Mouse (Mus musculus) embryonic facial prominence, embryonic 14.5 days (tissue): ENCODE results near the gene Camsap2. TPM values are rescaled to one million over a fixed set of nuclear protein-coding genes. Genes with fewer than 3 reads are reported as not detected.

Experiments used
- ATAC-seq: fragments of 200-750 bp; cut with Nextera tagmentation; 2 replicates; pipeline ENCODE4 v1.8.0; 2017; ENCODE audit warnings: low read depth, moderate number of reproducible peaks, moderate TSS enrichment
- DNase-seq: peaks from one replicate; pipeline ENCODE4 v3.0.0-alpha.2; 2015; ENCODE audit warnings: low spot score
- H3K27ac ChIP-seq: fragments of 300-500 bp; sonication (generic); replicated peaks from 2 replicates; pipeline ENCODE4 v1.5.1; 2014; ENCODE audit warnings: low read depth, mild to moderate bottlenecking, low read length, moderate library complexity
- H3K27me3 ChIP-seq: fragments of 300-500 bp; sonication (generic); replicated peaks from 2 replicates; pipeline ENCODE4 v1.6.1; 2014; ENCODE audit warnings: low read length; ENCODE audit not compliant: control insufficient read depth, insufficient read depth
- H3K36me3 ChIP-seq: fragments of 300-500 bp; sonication (generic); 2 replicates; pipeline ENCODE4 v1.6.1; 2014; ENCODE audit warnings: low read length, mixed read lengths; ENCODE audit not compliant: control insufficient read depth, insufficient read depth
- H3K4me1 ChIP-seq: fragments of 300-500 bp; sonication (generic); 2 replicates; pipeline ENCODE4 v1.6.1; 2014; ENCODE audit warnings: antibody characterized with exemption, low read length; ENCODE audit not compliant: control insufficient read depth, insufficient read depth
- H3K4me2 ChIP-seq: fragments of 300-500 bp; sonication (generic); 2 replicates; pipeline ENCODE4 v1.6.1; 2014; ENCODE audit warnings: low read depth, mild to moderate bottlenecking, low read length, moderate library complexity, mixed read lengths
- H3K4me3 ChIP-seq: fragments of 300-500 bp; sonication (generic); 2 replicates; pipeline ENCODE4 v1.5.1; 2014; ENCODE audit warnings: low read depth, mild to moderate bottlenecking, low read length
- H3K9ac ChIP-seq: fragments of 300-500 bp; sonication (generic); 2 replicates; pipeline ENCODE4 v1.6.1; 2014; ENCODE audit warnings: low read depth, mild to moderate bottlenecking, low read length, moderate library complexity, mixed read lengths
- H3K9me3 ChIP-seq: fragments of 300-500 bp; sonication (generic); 2 replicates; pipeline ENCODE4 v1.6.1; 2016; ENCODE audit warnings: low read length; ENCODE audit not compliant: control insufficient read depth
- WGBS: fragments of 180-500 bp; shearing (Covaris S2); extraction: QIAGEN DNeasy Blood & Tissue Kit; methylation state at CpG from one replicate; pipeline ENCODE4 v1.1.7; 2014; 5-methylcytosine and 5-hydroxymethylcytosine counted together
- polyA plus RNA-seq: library from polyadenylated mRNA; unstranded; fragments of >200 nt; fragmentation: Nextera tagmentation; extraction: Ambion mirVana; gene quantifications from 2 replicates; pipeline ENCODE4 v1.2.1, GENCODE M21; 2014

Camsap2 gene
- polyA plus RNA-seq, 1 experiment from 2014 or later, result 20.3 TPM

GRCm38 (mm10) chr1:136223758-136224342, 122.1 kb downstream of the Camsap2 start:
- peak; percentile 37; the same call in 1 of the 2 replicates for ATAC-seq
- H3K4me3 ChIP-seq, result no peak overlapping the region
- H3K4me2 ChIP-seq, result no peak overlapping the region
- DNase-seq, result no peak
- no peaks in the 10 kb centered on the region for H3K9me3 ChIP-seq
- peaks cover 14% of the 10 kb centered on the region for H3K4me1 ChIP-seq
- 83% methylated on average over 10 of the region's 10 CpGs for WGBS
- peaks cover 45% of the 10 kb centered on the region for H3K36me3 ChIP-seq
- no peak overlapping the region for H3K9ac ChIP-seq
- no peak overlapping the region for H3K27ac ChIP-seq
- no peaks in the 10 kb centered on the region for H3K27me3 ChIP-seq

GRCm38 (mm10) chr1:136222386-136222785, 123.5 kb downstream of the Camsap2 start:
- WGBS, result 85% methylated on average over 10 of the region's 10 CpGs
- Histone ChIP-seq H3K4me2 (no peak overlapping the region), H3K27ac (no peak overlapping the region), H3K36me3 (peaks cover 57% of the 10 kb centered on the region), H3K4me3 (no peak overlapping the region), H3K9ac (no peak overlapping the region), H3K27me3 (no peaks in the 10 kb centered on the region), H3K4me1 (no peaks in the 10 kb centered on the region), H3K9me3 (no peaks in the 10 kb centered on the region)
- DNase-seq (no peak), ATAC-seq (no peak)

GRCm38 (mm10) chr1:136220037-136220871, 125.7 kb downstream of the Camsap2 start:
- DNase-seq (no peak), ATAC-seq (no peak)
- Histone ChIP-seq H3K27me3 (no peaks in the 10 kb centered on the region), H3K9ac (no peak overlapping the region), H3K4me2 (no peak overlapping the region), H3K36me3 (peaks cover 65% of the 10 kb centered on the region), H3K9me3 (no peaks in the 10 kb centered on the region), H3K4me1 (no peaks in the 10 kb centered on the region), H3K27ac (no peak overlapping the region), H3K4me3 (no peak overlapping the region)
- 78% methylated on average over 9 of the region's 10 CpGs for WGBS

Other genes with a start within 250 kb of the Camsap2 start
- gene Kif21b, start 214.7 kb downstream of the Camsap2 start, polyA plus RNA-seq, result 2.8 and 3.3 TPM in 2 replicates
- not detected in 2 replicates for gene Mroh3, start 133.3 kb downstream of the Camsap2 start, polyA plus RNA-seq
- gene Inava, start 111.8 kb downstream of the Camsap2 start, polyA plus RNA-seq, result 8.0 and 10.8 TPM in 2 replicates
- not detected in 2 replicates for gene Gpr25, start 85.2 kb downstream of the Camsap2 start, polyA plus RNA-seq
- 17.0 and 18.7 TPM in 2 replicates for gene Ddx59, start 69.2 kb upstream of the Camsap2 start, polyA plus RNA-seq
- 5.7 and 6.6 TPM in 2 replicates for gene Kif14, start 120.2 kb upstream of the Camsap2 start, polyA plus RNA-seq